Mouse (Mus musculus): ENCODE results near the gene Svs5.
"Not testable (repeated sequence)": the region's sequence is repeated elsewhere in the genome, so short reads cannot be mapped to it uniquely, and the experiment has no call there.

The Svs5 gene

GRCm38 (mm10) chr2:164332440-164332839 is at the start of gene Svs5:
Gene Svs5, plus strand, starts transcription at chr2:164332740.
- DNase-seq (ENCODE audit: low read depth, low spot score) = not testable (repeated sequence)

DNA sequence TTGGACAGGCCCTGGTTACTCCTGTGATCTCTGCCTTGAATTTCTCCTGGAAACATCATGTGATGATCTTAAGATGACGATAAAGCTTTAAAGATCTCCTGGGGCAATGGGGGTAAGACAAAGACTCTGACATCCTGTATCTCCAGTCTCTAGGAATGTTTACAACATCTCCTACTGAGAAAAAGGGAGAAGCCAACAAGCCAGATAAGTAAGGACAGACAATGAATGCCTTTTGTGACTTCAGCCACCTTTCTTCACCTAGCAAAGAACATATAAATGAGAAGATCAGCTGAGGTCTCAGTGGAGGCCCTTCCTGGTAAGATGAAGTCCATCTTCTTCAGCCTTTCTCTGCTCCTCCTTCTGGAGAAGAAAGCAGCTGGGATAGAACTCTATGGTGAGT is 43.6 kb upstream of the Svs5 start, which contains the start of gene Svs3a:
Gene Svs3a (plus strand): TSS at position 301 of the 400 bp plus-strand sequence.
- DNase-seq (ENCODE audit: low read depth, low spot score) = not testable (repeated sequence)

- DNase-seq (ENCODE audit: low read depth, low spot score) = no peak
These were observed 19.9 kb upstream of the Svs5 start for GRCm38 (mm10) chr2:164312599-164312998.

- DNase-seq (ENCODE audit: low read depth, low spot score) = not testable (repeated sequence)
These were observed 17.1 kb upstream of the Svs5 start for GRCm38 (mm10) chr2:164315460-164315859.

- DNase-seq (ENCODE audit: low read depth, low spot score) = not testable (repeated sequence)
These were observed 16.1 kb upstream of the Svs5 start, which contains the start of gene Svs6 for GRCm38 (mm10) chr2:164316451-164316850. Gene Svs6, plus strand, starts transcription at chr2:164316751.

- DNase-seq (ENCODE audit: low read depth, low spot score) = no peak
These were observed 11.6 kb upstream of the Svs5 start for GRCm38 (mm10) chr2:164320983-164321382.

- DNase-seq (ENCODE audit: low read depth, low spot score) = not testable (repeated sequence)
These were observed 11.2 kb downstream of the Svs5 start for GRCm38 (mm10) chr2:164343732-164344131.

GRCm38 (mm10) chr2:164347697-164348096 is 15.2 kb downstream of the Svs5 start:
- DNase-seq (ENCODE audit: low read depth, low spot score) = not testable (repeated sequence)

DNA sequence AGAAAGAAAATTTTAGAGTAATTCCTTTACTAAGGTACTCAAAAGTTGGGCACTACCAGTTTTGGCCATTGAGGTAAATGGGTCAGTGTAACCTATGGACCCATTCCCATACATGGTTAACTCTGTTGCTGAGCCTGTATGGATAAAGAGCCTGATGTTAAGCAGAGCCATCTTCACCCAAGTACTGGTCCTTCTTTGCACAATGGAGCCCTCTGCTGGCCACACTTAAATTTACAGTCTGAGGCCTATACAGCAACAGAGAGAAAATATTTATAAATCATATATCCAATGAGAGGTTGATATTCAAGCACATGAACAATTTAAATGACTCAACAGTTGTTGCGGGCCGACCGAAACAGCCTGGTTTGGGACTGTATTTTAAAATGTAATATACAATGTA is 16.4 kb downstream of the Svs5 start:
- no peak for DNase-seq (ENCODE audit: low read depth, low spot score)

- no peak for DNase-seq (ENCODE audit: low read depth, low spot score)
These were observed 20.2 kb downstream of the Svs5 start for GRCm38 (mm10) chr2:164352697-164353096.

- no peak for DNase-seq (ENCODE audit: low read depth, low spot score)
These were observed 20.8 kb downstream of the Svs5 start for GRCm38 (mm10) chr2:164353356-164353755.

GRCm38 (mm10) chr2:164356177-164356967 is 23.8 kb downstream of the Svs5 start:
- no peak for DNase-seq (ENCODE audit: low read depth, low spot score)

DNA sequence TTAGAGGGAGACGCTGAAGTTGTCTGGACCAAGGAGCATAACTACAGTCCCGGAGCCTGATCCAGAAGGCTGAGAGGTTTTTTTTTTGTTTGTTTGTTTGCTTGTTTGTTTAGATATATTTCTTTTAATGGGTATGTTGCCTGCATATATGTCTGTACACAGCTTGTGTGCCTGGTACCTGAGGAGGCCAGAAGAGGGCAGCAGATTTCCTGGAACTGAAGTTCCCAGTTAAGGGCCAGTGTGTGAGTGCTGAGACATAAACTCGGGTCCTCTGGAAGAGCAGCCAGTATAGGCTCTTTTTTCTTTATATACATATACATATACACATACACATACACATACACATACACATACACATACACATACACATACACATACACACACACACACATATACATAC is 25.8 kb downstream of the Svs5 start:
- DNase-seq (ENCODE audit: low read depth, low spot score) = no peak

- no peak for DNase-seq (ENCODE audit: low read depth, low spot score)
These were observed 26.5 kb downstream of the Svs5 start for GRCm38 (mm10) chr2:164359031-164359430.

GRCm38 (mm10) chr2:164359668-164360067 is 27.1 kb downstream of the Svs5 start:
- DNase-seq (ENCODE audit: low read depth, low spot score) = no peak

DNA sequence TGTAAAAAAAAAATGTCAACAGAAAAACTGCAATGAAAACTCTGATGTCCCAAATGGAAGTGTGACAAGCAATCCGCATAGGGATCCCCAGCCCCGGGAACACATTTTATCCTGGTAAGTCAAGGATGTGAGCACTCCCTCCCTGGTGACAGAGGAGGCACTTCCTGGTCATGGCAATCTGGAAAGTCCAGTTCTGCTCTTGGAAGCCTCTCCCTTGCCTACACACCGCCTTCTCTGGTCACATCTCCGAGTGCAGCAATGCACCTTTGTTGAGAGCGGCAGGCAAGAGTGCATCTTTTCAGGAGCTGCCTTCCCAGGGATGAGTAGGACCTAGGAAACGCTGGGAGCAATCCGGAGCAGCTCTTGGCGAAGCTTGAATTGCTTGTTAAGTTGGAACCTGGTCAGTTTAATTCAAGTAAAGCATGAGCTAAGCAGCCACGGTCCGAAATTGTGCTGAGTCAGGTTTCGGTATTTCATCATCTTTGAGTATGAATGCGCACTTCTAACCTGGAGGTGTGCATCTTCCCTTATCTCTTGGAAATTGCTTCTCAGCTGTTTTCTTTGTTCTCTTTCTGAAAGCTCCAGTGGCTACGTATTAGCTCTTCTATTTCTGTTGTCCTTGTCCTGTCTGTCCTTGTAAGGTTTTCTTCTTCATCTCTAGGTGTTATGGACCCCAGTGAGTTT is 28.6 kb downstream of the Svs5 start:
- no peak for DNase-seq (ENCODE audit: low read depth, low spot score)

- DNase-seq (ENCODE audit: low read depth, low spot score) = no peak
These were observed 34.4 kb downstream of the Svs5 start for GRCm38 (mm10) chr2:164366947-164367346.

DNA sequence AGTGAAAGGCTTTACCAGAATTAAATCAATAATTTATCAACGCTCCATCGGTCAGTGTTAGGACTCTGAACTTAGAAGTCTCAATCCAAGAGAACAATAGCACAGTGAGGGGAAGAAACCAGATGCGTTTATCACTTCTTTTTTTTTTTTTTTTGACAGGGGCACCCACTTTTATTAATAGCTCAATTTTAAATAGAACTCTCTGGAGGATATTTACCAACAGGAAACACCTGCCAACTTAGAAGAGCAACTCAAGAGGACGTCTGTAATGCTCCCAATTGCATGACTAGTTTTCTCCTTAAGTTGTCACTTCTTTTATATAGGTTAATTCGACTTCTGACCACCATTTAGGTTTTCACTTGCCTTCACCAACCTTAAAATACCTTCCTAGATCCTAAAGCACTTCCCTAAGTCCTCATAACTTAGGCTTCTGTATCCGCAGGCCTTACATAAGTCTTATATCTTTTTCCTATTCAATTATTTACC is 36.1 kb downstream of the Svs5 start:
- DNase-seq (ENCODE audit: low read depth, low spot score) = no peak

DNA sequence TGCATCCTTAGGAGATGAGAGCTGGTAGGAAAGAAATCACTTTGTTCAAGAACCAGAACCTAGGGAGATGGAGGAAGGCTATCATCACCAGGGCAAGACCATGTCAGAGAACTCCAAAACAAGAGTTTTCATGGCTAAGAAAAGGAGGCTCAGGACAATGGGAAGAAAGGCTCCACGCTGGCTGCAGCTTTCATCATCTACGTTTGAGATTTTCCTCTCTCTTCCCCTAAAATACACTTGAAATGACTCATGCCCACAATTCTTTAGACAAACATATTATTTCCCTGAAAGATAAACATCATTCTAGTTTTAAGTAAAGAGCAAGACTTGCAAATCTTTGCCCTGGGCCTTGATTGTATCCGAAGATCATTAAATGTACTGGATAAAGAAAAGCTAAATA is 38.8 kb downstream of the Svs5 start:
- no peak for DNase-seq (ENCODE audit: low read depth, low spot score)

DNA sequence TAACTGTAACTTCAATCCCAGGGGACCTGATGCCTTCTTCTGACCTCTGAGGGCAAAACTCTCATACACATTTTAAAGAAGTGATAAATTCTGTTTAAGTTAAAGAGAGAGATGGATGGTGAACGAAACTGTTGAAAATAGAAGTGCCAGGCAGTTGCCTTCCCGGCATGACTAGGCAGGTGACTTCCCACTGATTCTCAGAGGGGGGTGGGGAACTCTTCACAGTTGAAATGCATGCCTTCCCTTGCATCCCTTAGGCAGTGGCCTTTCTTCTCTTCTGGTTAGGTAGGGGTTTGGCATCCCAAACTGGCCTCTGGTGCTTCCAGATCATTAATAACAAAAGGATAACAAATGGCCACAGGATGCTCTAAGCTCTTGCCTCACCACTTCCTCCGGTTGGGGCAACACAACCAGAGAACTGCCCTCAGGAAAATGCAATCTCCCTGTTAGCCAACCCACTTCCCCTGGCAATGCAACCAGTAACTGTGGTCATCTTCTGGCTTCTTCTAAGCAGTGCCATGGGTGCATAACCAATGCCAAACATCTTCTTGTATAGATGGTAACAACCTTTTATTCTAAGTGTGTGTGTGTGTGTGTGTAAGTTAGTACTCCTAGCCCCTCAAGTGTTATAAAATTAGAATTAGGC is 40.0 kb downstream of the Svs5 start:
- no peak for DNase-seq (ENCODE audit: low read depth, low spot score)

GRCm38 (mm10) chr2:164373187-164373586 is 40.6 kb downstream of the Svs5 start:
- no peak for DNase-seq (ENCODE audit: low read depth, low spot score)

All from skeletal muscle tissue, adult 2 months (tissue).